Mouse (Mus musculus) thymus, adult 2 months (tissue): Measurements from ENCODE around the gene 5031410I06Rik.
"Not testable (repeated sequence)": the region's sequence is repeated elsewhere in the genome, so short reads cannot be mapped to it uniquely, and the experiment has no call there.

ENCODE experiments used
- CTCF ChIP-seq: fragments of 200-500 bp; IDR thresholded peaks from 2 replicates; pipeline ENCODE4 v1.5.1; 2012; ENCODE audit warnings: mild to moderate bottlenecking, control low read depth, low read length, moderate library complexity, borderline replicate concordance; ENCODE audit not compliant: control insufficient read depth, poor library complexity, insufficient read depth; ENCODE audit errors: extremely low read depth
- POLR2A ChIP-seq: fragments of 200-500 bp; IDR thresholded peaks from 2 replicates; pipeline ENCODE4 v1.6.1; 2012; ENCODE audit warnings: mild to moderate bottlenecking, low read length, control low read depth, moderate library complexity; ENCODE audit not compliant: control insufficient read depth, poor library complexity, insufficient read depth; ENCODE audit errors: extremely low read depth

- not testable (repeated sequence) for TF ChIP-seq POLR2A, CTCF
Measured at GRCm38 (mm10) chr5:26058481-26058880, 46.7 kb downstream of the 5031410I06Rik start, which contains the start of gene Gm7347.
